ENCODE assay signal across 14 mouse cellular contexts in genomic region chr13:101742596-101742995, GRCm38 (mm10). TPM values are rescaled to one million over a fixed set of nuclear protein-coding genes. Genes with fewer than 3 reads are reported as not detected.
DNase-seq lines count a peak whose midpoint lies in the region; ATAC-seq and TF ChIP-seq lines count a peak whose summit lies in the region.
"Had no signal": no experiment of that assay in that cellular context is flagged by ENCODE, and none has a peak within 500 bp of the region (broad histone marks: within the 10 kb centered on the region; RNA-seq: fewer than 3 reads in every experiment).

No protein-coding gene starts in this region.

- H3K27ac ChIP-seq in heart, embryonic 13.5 days (replicated peaks), result peak overlapping the region; percentile 10; the same call in 1 of the 2 replicates
- peak overlapping the region; percentile 55 for H3K27ac ChIP-seq in lung, postnatal 0 days (ENCODE audit: low read length)
- peak overlapping the region; percentile 41 for H3K27ac ChIP-seq in liver, embryonic 13.5 days
- H3K27ac ChIP-seq in stomach, embryonic 16.5 days (ENCODE audit: low read length), result peak overlapping the region; percentile 47

- no peak for TF ChIP-seq EP300 in lung, postnatal 0 days (IDR thresholded peaks at IDR 0.05)

- no peak overlapping the region for H3K9ac ChIP-seq in heart, embryonic 13.5 days
- 0 out of 2 replicates have a peak overlapping the region, but pooled peaks have one; percentile 5 for H3K9ac ChIP-seq in lung, postnatal 0 days (replicated peaks; ENCODE audit: low read depth)
- H3K9ac ChIP-seq in liver, embryonic 13.5 days, result no peak overlapping the region
- no peak overlapping the region for H3K9ac ChIP-seq in stomach, embryonic 16.5 days (ENCODE audit: low read length)

- intact Hi-C loops in heart, postnatal 25 days (cut with DNase I), result no loop called here

- no peaks in the 10 kb centered on the region for H3K9me3 ChIP-seq in heart, embryonic 13.5 days
- H3K9me3 ChIP-seq in lung, postnatal 0 days (ENCODE audit: low read length), result no peaks in the 10 kb centered on the region
- H3K9me3 ChIP-seq in liver, embryonic 13.5 days (replicated peaks), result no peaks in the 10 kb centered on the region
- H3K9me3 ChIP-seq in stomach, embryonic 16.5 days (replicated peaks; ENCODE audit: control insufficient read depth, low read length), result no peaks in the 10 kb centered on the region

- DNase-seq in heart, postnatal 25 days (ENCODE audit: low spot score), result no peak
- DNase-seq in lung, postnatal 0 days (ENCODE audit: low spot score), result peak; percentile 73
- DNase-seq in lung, postnatal 14 days, result no peak
- DNase-seq in liver, embryonic 13.5 days, result no peak
- no peak for DNase-seq in ovary, adult 18-20 months (ENCODE audit: low spot score)
- DNase-seq in gastrocnemius, postnatal 4 days (ENCODE audit: low spot score in 2 of 2), result no peak
- DNase-seq: adrenal gland, postnatal 14 days; cerebellum, adult 2 months; heart, postnatal 4 days; layer of hippocampus, postnatal 36 days; thymus, postnatal 36 days had no signal

- TF ChIP-seq CTCF in lung, postnatal 0 days (IDR thresholded peaks at IDR 0.05), result no peak

- no peak overlapping the region for H3K4me2 ChIP-seq in heart, embryonic 13.5 days
- H3K4me2 ChIP-seq in lung, postnatal 0 days (replicated peaks; ENCODE audit: low read depth, low read length), result 0 out of 2 replicates have a peak overlapping the region, but pooled peaks have one; percentile 8
- H3K4me2 ChIP-seq in liver, embryonic 13.5 days, result peak overlapping the region; percentile 26; the same call in 1 of the 2 replicates
- H3K4me2 ChIP-seq in stomach, embryonic 16.5 days (ENCODE audit: low read depth, low read length), result 0 out of 2 replicates have a peak overlapping the region, but pooled peaks have one; percentile 27

- H3K36me3 ChIP-seq in heart, embryonic 13.5 days, result no peaks in the 10 kb centered on the region
- H3K36me3 ChIP-seq in lung, postnatal 0 days (ENCODE audit: insufficient read depth, low read length), result no peaks in the 10 kb centered on the region
- H3K36me3 ChIP-seq in liver, embryonic 13.5 days, result no peaks in the 10 kb centered on the region
- H3K36me3 ChIP-seq in stomach, embryonic 16.5 days (ENCODE audit: control insufficient read depth, insufficient read depth, low read length), result no peaks in the 10 kb centered on the region

- H3K4me1 ChIP-seq in heart, embryonic 13.5 days, result peaks cover 40% of the 10 kb centered on the region
- H3K4me1 ChIP-seq in lung, postnatal 0 days (ENCODE audit: insufficient read depth, low read depth, low read length), result peaks cover 28% of the 10 kb centered on the region
- H3K4me1 ChIP-seq in liver, embryonic 13.5 days (replicated peaks), result peaks cover 71% of the 10 kb centered on the region
- H3K4me1 ChIP-seq in stomach, embryonic 16.5 days (ENCODE audit: control insufficient read depth, insufficient read depth, low read length), result peaks cover 76% of the 10 kb centered on the region

- H3K4me3 ChIP-seq in heart, embryonic 13.5 days, result no peak overlapping the region
- no peak overlapping the region for H3K4me3 ChIP-seq in lung, postnatal 0 days (ENCODE audit: low read depth, low read length)
- no peak overlapping the region for H3K4me3 ChIP-seq in liver, embryonic 13.5 days (replicated peaks)
- H3K4me3 ChIP-seq in stomach, embryonic 16.5 days (replicated peaks; ENCODE audit: low read length), result no peak overlapping the region

- ATAC-seq in heart, embryonic 13.5 days (ENCODE audit: extremely low read depth, insufficient number of reproducible peaks, low FRiP score, low TSS enrichment), result no peak
- peak; percentile 7; the same call in 1 of the 2 replicates for ATAC-seq in lung, postnatal 0 days
- no peak for ATAC-seq in liver, embryonic 13.5 days (ENCODE audit: low read depth)
- ATAC-seq in stomach, embryonic 16.5 days (ENCODE audit: insufficient read depth, low FRiP score), result no peak
- ATAC-seq: Patski had no signal

- WGBS in heart, embryonic 13.5 days, result 51% methylated on average over 6 of the region's 6 CpGs
- 4% methylated on average over 6 of the region's 6 CpGs for WGBS in lung, postnatal 0 days
- 29% methylated on average over 6 of the region's 6 CpGs for WGBS in liver, embryonic 13.5 days (ENCODE audit: insufficient replicate concordance)
- WGBS in stomach, embryonic 16.5 days, result 14% methylated on average over 6 of the region's 6 CpGs

- no peaks in the 10 kb centered on the region for H3K27me3 ChIP-seq in heart, embryonic 13.5 days (replicated peaks)
- H3K27me3 ChIP-seq in lung, postnatal 0 days (replicated peaks; ENCODE audit: insufficient read depth, low read length), result no peaks in the 10 kb centered on the region
- no peaks in the 10 kb centered on the region for H3K27me3 ChIP-seq in liver, embryonic 13.5 days
- no peaks in the 10 kb centered on the region for H3K27me3 ChIP-seq in stomach, embryonic 16.5 days (ENCODE audit: control insufficient read depth, insufficient read depth, low read length)
- H3K27me3 ChIP-seq: Patski had no signal

RNA-seq across cellular contexts. Expression of gene Pik3r1, which starts 25.4 kb away (rescaled TPM):
- polyA plus RNA-seq in heart, embryonic 13.5 days (2015; fragmentation: Nextera tagmentation; extraction: Ambion mirVana), result 13.3 and 15.5 TPM in 2 replicates
- total RNA-seq in heart, postnatal 25 days (2021), result 100 to 1,000 TPM in 1 of 2 experiments, 10 to 100 TPM in 1; 93.6 to 111 TPM
- polyA plus RNA-seq in lung, postnatal 0 days (2015; fragmentation: Nextera tagmentation; extraction: Ambion mirVana), result 26.3 and 28.1 TPM in 2 replicates
- polyA plus RNA-seq in liver, embryonic 13.5 days (2015; fragmentation: Nextera tagmentation; extraction: Ambion mirVana), result 18.0 and 20.7 TPM in 2 replicates
- 53.0 and 59.5 TPM in 2 replicates for polyA plus RNA-seq in stomach, embryonic 16.5 days (2015; fragmentation: Nextera tagmentation; extraction: Ambion mirVana)
- 10 to 100 TPM; 42.1 to 45.5 TPM for total RNA-seq in gastrocnemius, postnatal 4 days (2021)
